Mouse (Mus musculus) kidney, adult 2 months (tissue): Measurements from ENCODE around the gene Rpp25. TPM values are rescaled to one million over a fixed set of nuclear protein-coding genes. Genes with fewer than 3 reads are reported as not detected.

Source experiments
- DNase-seq: peaks from one replicate; pipeline ENCODE4 v3.0.0; 2021
- H3K27ac ChIP-seq: fragments of 200-500 bp; 2 replicates; pipeline ENCODE4 v1.5.1; 2012; ENCODE audit warnings: low read depth, low read length, control low read depth, inconsistent platforms; ENCODE audit not compliant: insufficient read depth
- H3K27me3 ChIP-seq: fragments of 200-500 bp; replicated peaks from 2 replicates; pipeline ENCODE4 v1.6.1; 2012; ENCODE audit warnings: mild to moderate bottlenecking, moderate library complexity, low read length, inconsistent platforms; ENCODE audit not compliant: control insufficient read depth, insufficient read depth
- H3K36me3 ChIP-seq: fragments of 200-500 bp; 2 replicates; pipeline ENCODE4 v1.6.1; 2012; ENCODE audit warnings: mild to moderate bottlenecking, moderate library complexity, low read length, inconsistent platforms; ENCODE audit not compliant: control insufficient read depth, insufficient read depth
- H3K4me1 ChIP-seq: fragments of 200-500 bp; 2 replicates; pipeline ENCODE4 v1.6.1; 2011; ENCODE audit warnings: low read length; ENCODE audit not compliant: control insufficient read depth, insufficient read depth
- H3K4me3 ChIP-seq: fragments of 200-500 bp; 2 replicates; pipeline ENCODE4 v1.5.1; 2011; ENCODE audit warnings: mild to moderate bottlenecking, low read depth, low read length, control low read depth; ENCODE audit not compliant: insufficient read depth
- CTCF ChIP-seq: fragments of 200-500 bp; conservative IDR thresholded peaks from 2 replicates; pipeline ENCODE4 v1.5.1; 2011; ENCODE audit warnings: low read depth, mild to moderate bottlenecking, control low read depth, low read length, moderate library complexity, mixed read lengths; ENCODE audit not compliant: insufficient read depth, insufficient read length
- POLR2A ChIP-seq: fragments of 200-500 bp; IDR thresholded peaks from one replicate; pipeline ENCODE4 v1.6.1; 2011; ENCODE audit warnings: low read depth, low read length, control low read depth
- WGBS: fragments of 180-500 bp; shearing (Covaris S2); methylation state at CpG from one replicate; pipeline ENCODE4 v1.1.7; 2018; 5-methylcytosine and 5-hydroxymethylcytosine counted together
- polyA plus RNA-seq: library from polyadenylated mRNA; depleted of rRNA; stranded (reverse); fragments of >200 nt; gene quantifications from 2 replicates; pipeline ENCODE4 v1.2.3, GENCODE M21; 2012

Gene Rpp25
- polyA plus RNA-seq, 1 experiment, result 0.36 TPM

DNA sequence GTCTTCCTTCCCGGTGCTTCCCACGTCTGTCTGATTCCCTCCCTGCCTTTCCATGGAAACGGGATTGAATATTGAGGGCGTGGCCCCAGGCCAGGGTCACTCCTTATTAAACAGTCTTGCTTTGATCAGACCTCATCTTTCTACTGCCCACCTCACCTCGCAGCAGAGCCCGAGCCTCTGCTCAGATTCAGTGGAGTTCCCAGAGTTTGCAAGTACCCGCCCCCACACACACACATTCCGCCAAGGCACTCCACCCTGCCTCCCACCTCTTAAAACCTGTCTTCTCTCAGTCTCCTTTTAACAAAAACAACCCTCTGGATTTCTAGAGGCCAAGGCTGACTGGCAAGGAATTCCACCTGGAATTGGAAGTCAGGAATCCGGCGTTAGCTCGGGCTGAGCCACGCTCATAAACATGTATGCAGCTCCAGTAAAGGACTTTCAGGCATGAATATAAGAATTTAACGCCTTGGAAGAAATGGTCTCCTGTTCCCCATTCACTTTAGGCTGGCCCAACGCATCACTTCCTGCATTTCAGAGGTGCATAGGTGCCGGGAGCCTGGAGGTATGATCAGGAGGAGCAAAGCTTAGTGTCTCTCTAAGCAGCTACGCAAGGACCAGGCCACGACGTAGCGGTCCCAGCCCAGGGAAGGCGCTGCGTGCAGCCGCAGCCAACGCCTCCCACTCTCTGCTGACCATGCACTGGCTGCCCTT, 760 bp upstream of the Rpp25 start:
- H3K27me3 ChIP-seq, result no peaks in the 10 kb centered on the region; the same call in 1 of the 2 replicates
- no peaks in the 10 kb centered on the region for H3K36me3 ChIP-seq
- H3K4me1 ChIP-seq, result peaks cover 3% of the 10 kb centered on the region; the same call in 1 of the 2 replicates
- WGBS, result 17% methylated on average over 23 of the region's 23 CpGs
- no peak for DNase-seq
- no peak for TF ChIP-seq POLR2A
- no peak for TF ChIP-seq CTCF
- H3K4me3 ChIP-seq, result no peak overlapping the region
- H3K27ac ChIP-seq, result no peak overlapping the region

GRCm38 (mm10) chr9:57504381-57504700, 515 bp downstream of the Rpp25 start:
- DNase-seq, result peak; percentile 73
- 1% methylated on average over 34 of the region's 34 CpGs for WGBS
- Histone ChIP-seq H3K4me1 (peaks cover 3% of the 10 kb centered on the region; the same call in 1 of the 2 replicates), H3K4me3 (peak overlapping the region; percentile 3; the same call in 1 of the 2 replicates), H3K27ac (no peak overlapping the region), H3K36me3 (no peaks in the 10 kb centered on the region), H3K27me3 (no peaks in the 10 kb centered on the region; the same call in 1 of the 2 replicates)
- TF ChIP-seq POLR2A (no peak), CTCF (peak; percentile 35; the same call in 1 of the 2 replicates)

DNA sequence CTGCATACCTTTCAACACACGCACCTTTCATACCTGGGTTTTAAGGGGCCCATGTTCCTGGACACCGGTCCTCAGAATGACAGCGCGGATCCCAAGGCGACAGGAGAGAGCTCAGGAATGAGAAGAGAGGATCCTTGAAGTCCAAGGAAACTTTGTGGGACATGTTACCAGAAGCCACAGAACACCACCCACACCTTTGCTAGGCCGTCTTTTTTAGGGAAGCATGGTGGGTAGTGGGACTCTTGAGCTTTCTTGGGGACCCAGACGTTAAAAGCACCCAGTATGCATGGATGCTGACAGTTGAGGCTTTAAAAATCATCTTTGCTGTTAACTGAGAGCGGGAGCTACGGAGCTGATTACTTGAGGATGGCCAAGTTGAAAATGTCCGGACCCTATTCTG, 1.1 kb downstream of the Rpp25 start:
- 65% methylated on average over 10 of the region's 10 CpGs for WGBS
- Histone ChIP-seq H3K27me3 (no peaks in the 10 kb centered on the region; the same call in 1 of the 2 replicates), H3K36me3 (no peaks in the 10 kb centered on the region), H3K27ac (no peak overlapping the region), H3K4me1 (peaks cover 3% of the 10 kb centered on the region; the same call in 1 of the 2 replicates), H3K4me3 (no peak overlapping the region)
- DNase-seq, result no peak
- no peak for TF ChIP-seq CTCF
- no peak for TF ChIP-seq POLR2A

- H3K4me3 ChIP-seq, result no peak overlapping the region
- TF ChIP-seq CTCF (no peak), POLR2A (no peak)
- H3K4me1 ChIP-seq, result peaks cover 3% of the 10 kb centered on the region; the same call in 1 of the 2 replicates
- peak; percentile 18 for DNase-seq
- no peak overlapping the region for H3K27ac ChIP-seq
- no peaks in the 10 kb centered on the region for H3K36me3 ChIP-seq
- 19% methylated on average over 8 of the region's 8 CpGs for WGBS
- H3K27me3 ChIP-seq, result no peaks in the 10 kb centered on the region; the same call in 1 of the 2 replicates
Measured at GRCm38 (mm10) chr9:57505700-57506099, 1.9 kb downstream of the Rpp25 start.

DNA sequence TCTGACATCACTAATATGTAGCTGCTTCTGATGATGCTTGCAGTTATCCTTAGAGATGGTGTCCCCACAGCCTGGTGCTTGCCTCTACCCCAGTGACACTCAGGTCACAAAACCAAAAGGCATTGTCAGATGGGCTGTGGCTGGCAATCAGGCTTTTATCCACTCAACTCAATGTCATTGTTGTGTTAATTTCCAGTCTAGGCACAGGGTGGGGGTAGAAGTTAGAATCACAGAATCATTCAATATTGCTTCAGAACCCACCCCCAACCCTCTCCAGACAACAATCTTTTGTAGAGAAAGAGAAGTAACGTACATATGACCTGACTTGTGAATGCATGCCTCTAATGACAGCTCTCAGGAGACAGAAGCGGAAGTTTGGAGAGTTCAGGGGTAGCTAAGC, 6.8 kb downstream of the Rpp25 start:
- DNase-seq, result no peak
- Histone ChIP-seq H3K4me1 (no peaks in the 10 kb centered on the region), H3K4me3 (no peak overlapping the region), H3K27ac (no peak overlapping the region), H3K36me3 (no peaks in the 10 kb centered on the region), H3K27me3 (no peaks in the 10 kb centered on the region)
- 90% methylated on average over 2 of the region's 2 CpGs for WGBS
- no peak for TF ChIP-seq CTCF
- no peak for TF ChIP-seq POLR2A

- H3K27ac ChIP-seq, result no peak overlapping the region
- H3K4me1 ChIP-seq, result peaks cover 2% of the 10 kb centered on the region; the same call in 1 of the 2 replicates
- H3K36me3 ChIP-seq, result no peaks in the 10 kb centered on the region
- 6% methylated on average over 3 of the region's 3 CpGs for WGBS
- no peak overlapping the region for H3K4me3 ChIP-seq
- no peaks in the 10 kb centered on the region for H3K27me3 ChIP-seq
- DNase-seq, result peak; percentile 61
- TF ChIP-seq CTCF (peak; percentile 57), POLR2A (no peak)
Measured at GRCm38 (mm10) chr9:57517113-57517512, 13.3 kb downstream of the Rpp25 start.

GRCm38 (mm10) chr9:57520375-57521055, 16.7 kb downstream of the Rpp25 start:
- Histone ChIP-seq H3K27ac (peak overlapping the region; percentile 95), H3K36me3 (no peaks in the 10 kb centered on the region), H3K27me3 (no peaks in the 10 kb centered on the region), H3K4me1 (peaks cover 12% of the 10 kb centered on the region), H3K4me3 (peak overlapping the region; percentile 92)
- peak; percentile 66 for DNase-seq
- WGBS, result 24% methylated on average over 16 of the region's 16 CpGs
- TF ChIP-seq CTCF, result no peak
- no peak for TF ChIP-seq POLR2A
